Mouse (Mus musculus): ENCODE measurements around the gene Amotl2. TPM values are rescaled to one million over a fixed set of nuclear protein-coding genes. Genes with fewer than 3 reads are reported as not detected.
"Not testable (repeated sequence)": the region's sequence is repeated elsewhere in the genome, so short reads cannot be mapped to it uniquely, and the experiment has no call there.

Gene Amotl2
- total RNA-seq, 2 experiments from 2014 or later, result 13.6 to 20.3 TPM

GRCm38 (mm10) chr9:102733999-102734738 lies 17.7 kb downstream of the Amotl2 start:
- no peak for DNase-seq

GRCm38 (mm10) chr9:102734739-102735075 lies 18.2 kb downstream of the Amotl2 start:
- DNase-seq, result no peak

GRCm38 (mm10) chr9:102735231-102735630 lies 18.8 kb downstream of the Amotl2 start:
- no peak for DNase-seq

- no peak for DNase-seq
These were observed 19.5 kb downstream of the Amotl2 start for GRCm38 (mm10) chr9:102735996-102736395.

GRCm38 (mm10) chr9:102737405-102737804 lies 20.9 kb downstream of the Amotl2 start:
- no peak for DNase-seq

GRCm38 (mm10) chr9:102746753-102747152 lies 30.3 kb downstream of the Amotl2 start:
- DNase-seq, result peak; percentile 75

GRCm38 (mm10) chr9:102747902-102748301 lies 31.4 kb downstream of the Amotl2 start:
- no peak for DNase-seq

GRCm38 (mm10) chr9:102749216-102749615 lies 32.7 kb downstream of the Amotl2 start:
- no peak for DNase-seq

- no peak for DNase-seq
These were observed 35.3 kb downstream of the Amotl2 start for GRCm38 (mm10) chr9:102751632-102752303.

- DNase-seq, result no peak
These were observed 36.8 kb downstream of the Amotl2 start for GRCm38 (mm10) chr9:102753299-102753698.

GRCm38 (mm10) chr9:102755161-102755560 lies 38.7 kb downstream of the Amotl2 start:
- no peak for DNase-seq

GRCm38 (mm10) chr9:102755591-102756270 lies 39.3 kb downstream of the Amotl2 start:
- DNase-seq, result no peak

GRCm38 (mm10) chr9:102756352-102756751 lies 39.9 kb downstream of the Amotl2 start:
- no peak for DNase-seq

GRCm38 (mm10) chr9:102758851-102759250 lies 42.4 kb downstream of the Amotl2 start:
- DNase-seq, result no peak

GRCm38 (mm10) chr9:102759581-102760001 lies 43.1 kb downstream of the Amotl2 start:
- no peak for DNase-seq

- DNase-seq, result no peak
These were observed 45.1 kb downstream of the Amotl2 start for GRCm38 (mm10) chr9:102761599-102761998.

- DNase-seq, result no peak
These were observed 46.4 kb downstream of the Amotl2 start for GRCm38 (mm10) chr9:102762836-102763235.

GRCm38 (mm10) chr9:102763520-102763919 lies 47.0 kb downstream of the Amotl2 start:
- DNase-seq, result peak; percentile 64

GRCm38 (mm10) chr9:102764540-102764939 lies 48.1 kb downstream of the Amotl2 start:
- not testable (repeated sequence) for DNase-seq

GRCm38 (mm10) chr9:102766741-102767140 lies 50.3 kb downstream of the Amotl2 start:
- DNase-seq, result no peak

GRCm38 (mm10) chr9:102769257-102769656 lies 52.8 kb downstream of the Amotl2 start:
- DNase-seq, result no peak

GRCm38 (mm10) chr9:102770190-102770589 lies 53.7 kb downstream of the Amotl2 start:
- DNase-seq, result no peak

- no peak for DNase-seq
These were observed 54.9 kb downstream of the Amotl2 start for GRCm38 (mm10) chr9:102771308-102771895.
